Mouse (Mus musculus) olfactory bulb, adult 2 months (tissue): Measurements from ENCODE around the gene Bace1.

Source experiments
- CTCF ChIP-seq: fragments of 200-500 bp; IDR thresholded peaks from 2 replicates; pipeline ENCODE4 v1.5.1; 2012; ENCODE audit warnings: low read depth, mild to moderate bottlenecking, low read length, moderate library complexity; ENCODE audit not compliant: insufficient read depth
- POLR2A ChIP-seq: fragments of 200-500 bp; IDR thresholded peaks from 2 replicates; pipeline ENCODE4 v1.6.1; 2012; ENCODE audit warnings: mild to moderate bottlenecking, low read depth, low read length, moderate library complexity; ENCODE audit not compliant: insufficient read depth

DNA sequence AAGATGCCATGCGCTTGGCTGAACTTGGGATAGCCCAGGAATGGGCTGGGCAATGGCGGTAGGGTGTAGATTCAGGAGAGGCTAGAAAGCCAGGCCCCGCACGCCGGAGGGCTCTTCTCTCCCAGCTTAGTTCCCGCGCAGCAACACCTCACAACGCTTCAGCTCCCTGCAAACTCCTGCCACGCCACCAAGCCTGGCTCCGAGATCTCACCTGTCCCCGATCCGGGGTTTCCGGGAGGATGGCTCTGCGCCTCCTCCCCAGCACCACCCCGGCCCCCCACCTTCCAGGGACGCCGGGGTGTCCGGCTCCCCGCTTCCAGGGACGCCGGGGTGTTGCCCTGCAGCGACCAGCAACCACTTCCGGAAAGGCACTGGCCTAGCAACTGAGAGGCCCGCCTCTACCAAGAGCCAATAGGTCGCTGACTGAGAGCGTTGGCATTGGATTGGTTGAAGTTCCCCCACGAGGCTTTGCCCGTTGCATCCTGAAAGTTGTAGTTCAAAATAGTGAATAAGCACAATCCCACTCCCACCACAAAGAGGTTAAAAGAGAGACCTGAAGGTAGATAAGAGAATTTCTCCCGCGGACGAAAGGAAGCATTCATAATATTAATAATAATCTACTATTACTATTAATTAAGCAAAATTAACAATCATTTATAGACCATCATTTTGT is 10.0 kb upstream of the Bace1 start, which contains the start of gene Cep164:
- no peak for TF ChIP-seq CTCF
- 0 out of 2 replicates have a peak, but pooled peaks have one; percentile 34 for TF ChIP-seq POLR2A
